Mouse (Mus musculus) olfactory bulb, adult 2 months (tissue): ENCODE data around the gene Olfr142. TPM values are rescaled to one million over a fixed set of nuclear protein-coding genes. Genes with fewer than 3 reads are reported as not detected.
"Not testable (repeated sequence)": the region's sequence is repeated elsewhere in the genome, so short reads cannot be mapped to it uniquely, and the experiment has no call there.

ENCODE experiments used
- H3K27ac ChIP-seq: fragments of 200-500 bp; 2 replicates; pipeline ENCODE4 v1.5.1; 2012; ENCODE audit warnings: low read depth, low read length; ENCODE audit not compliant: insufficient read depth
- H3K4me1 ChIP-seq: fragments of 200-500 bp; 2 replicates; pipeline ENCODE4 v1.6.1; 2012; ENCODE audit warnings: low read length; ENCODE audit not compliant: control insufficient read depth, insufficient read depth
- H3K4me3 ChIP-seq: fragments of 200-500 bp; 2 replicates; pipeline ENCODE4 v1.5.1; 2012; ENCODE audit warnings: mild to moderate bottlenecking, low read depth, low read length, moderate library complexity; ENCODE audit not compliant: insufficient read depth
- CTCF ChIP-seq: fragments of 200-500 bp; IDR thresholded peaks from 2 replicates; pipeline ENCODE4 v1.5.1; 2012; ENCODE audit warnings: low read depth, mild to moderate bottlenecking, low read length, moderate library complexity; ENCODE audit not compliant: insufficient read depth
- POLR2A ChIP-seq: fragments of 200-500 bp; IDR thresholded peaks from 2 replicates; pipeline ENCODE4 v1.6.1; 2012; ENCODE audit warnings: mild to moderate bottlenecking, low read depth, low read length, moderate library complexity; ENCODE audit not compliant: insufficient read depth
- WGBS: fragments of 180-500 bp; shearing (Covaris S2); methylation state at CpG from one replicate; pipeline ENCODE4 v1.1.7; 2018; 5-methylcytosine and 5-hydroxymethylcytosine counted together
- polyA plus RNA-seq: library from polyadenylated mRNA; stranded (reverse); fragments of >200 nt; gene quantifications from 2 replicates; pipeline ENCODE4 v1.2.4, GENCODE M21; 2012; ENCODE audit warnings: low replicate concordance; ENCODE audit not compliant: missing spikeins, insufficient read depth, insufficient read length

The Olfr142 gene
- polyA plus RNA-seq = not detected in 2 replicates

GRCm38 (mm10) chr2:90257492-90257891 is at the start of gene Olfr142:
TSS of gene Olfr142 (minus strand) at chr2:90257592.
- Histone ChIP-seq H3K27ac (no peak within 1 kb of the TSS), H3K4me3 (no peak within 1 kb of the TSS), H3K4me1 (no peaks in the 10 kb centered on the region)
- TF ChIP-seq CTCF (no peak), POLR2A (no peak)
- 94% methylated on average over 4 of the region's 4 CpGs for WGBS

GRCm38 (mm10) chr2:90292741-90293140 is 35.3 kb upstream of the Olfr142 start, which contains the start of gene Olfr1272:
TSS of gene Olfr1272 (minus strand) at chr2:90292841.
- Histone ChIP-seq H3K27ac (no peak within 1 kb of the TSS), H3K4me3 (no peak within 1 kb of the TSS), H3K4me1 (no peaks in the 10 kb centered on the region)
- TF ChIP-seq CTCF = no peak
- no peak for TF ChIP-seq POLR2A
- WGBS = 84% methylated on average over 6 of the region's 6 CpGs

- Histone ChIP-seq H3K27ac (no peak within 1 kb of the TSS), H3K4me3 (no peak within 1 kb of the TSS), H3K4me1 (no peaks in the 10 kb centered on the region)
- 91% methylated on average over 2 of the region's 2 CpGs for WGBS
- TF ChIP-seq CTCF (no peak), POLR2A (no peak)
Observed at GRCm38 (mm10) chr2:90270932-90271331, 13.5 kb upstream of the Olfr142 start, which contains the start of gene Olfr1271. TSS of gene Olfr1271 (minus strand) at chr2:90271032.

GRCm38 (mm10) chr2:90224393-90224792 is 33.0 kb downstream of the Olfr142 start, which contains the start of gene Olfr1506:
TSS of gene Olfr1506 (minus strand) at chr2:90224493.
- not testable (repeated sequence) for H3K4me3 ChIP-seq, H3K27ac ChIP-seq, H3K4me1 ChIP-seq
- WGBS = no CpG with 5 or more reads among the region's 6 CpGs

Other genes with a start within 250 kb of the Olfr142 start
- not detected in 2 replicates for gene Olfr1263, start 245.5 kb downstream of the Olfr142 start, polyA plus RNA-seq
- not detected in 2 replicates for gene Olfr1264, start 232.0 kb downstream of the Olfr142 start, polyA plus RNA-seq
- not detected in 2 replicates for gene Olfr1265, start 222.3 kb downstream of the Olfr142 start, polyA plus RNA-seq
- gene Olfr140, start 194.0 kb downstream of the Olfr142 start, polyA plus RNA-seq = not detected in 2 replicates
- not detected in 2 replicates for gene Olfr1269, start 136.2 kb downstream of the Olfr142 start, polyA plus RNA-seq
- not detected in 2 replicates for gene Olfr32, start 115.3 kb downstream of the Olfr142 start, polyA plus RNA-seq
- gene Olfr1270, start 104.5 kb downstream of the Olfr142 start, polyA plus RNA-seq = not detected in 2 replicates
- gene Olfr1506, start 33.1 kb downstream of the Olfr142 start, polyA plus RNA-seq = not detected in 2 replicates
- gene Olfr1271, start 13.4 kb upstream of the Olfr142 start, polyA plus RNA-seq = not detected in 2 replicates
- gene Olfr1272, start 35.2 kb upstream of the Olfr142 start, polyA plus RNA-seq = not detected in 2 replicates
- gene Gm13769, start 64.6 kb upstream of the Olfr142 start, polyA plus RNA-seq = not detected in 2 replicates
- not detected in 2 replicates for gene Olfr1274-ps, start 141.1 kb upstream of the Olfr142 start, polyA plus RNA-seq